Mouse (Mus musculus) thymus, adult 2 months (tissue): ENCODE measurements around the gene Tshz2. TPM values are rescaled to one million over a fixed set of nuclear protein-coding genes. Genes with fewer than 3 reads are reported as not detected.

ENCODE experiments used
- DNase-seq: peaks from one replicate; pipeline ENCODE4 v3.0.0; 2021
- H3K27ac ChIP-seq: fragments of 200-500 bp; 2 replicates; pipeline ENCODE4 v1.5.1; 2012; ENCODE audit warnings: low read length, control low read depth; ENCODE audit not compliant: control insufficient read depth, insufficient read depth
- H3K27me3 ChIP-seq: fragments of 200-500 bp; 2 replicates; pipeline ENCODE4 v1.6.1; 2012; ENCODE audit warnings: mild to moderate bottlenecking, low read length, moderate library complexity, mixed read lengths; ENCODE audit not compliant: control insufficient read depth, insufficient read depth
- H3K36me3 ChIP-seq: fragments of 200-500 bp; 2 replicates; pipeline ENCODE4 v1.6.1; 2012; ENCODE audit warnings: mild to moderate bottlenecking, low read length, moderate library complexity; ENCODE audit not compliant: control insufficient read depth, insufficient read depth
- H3K4me1 ChIP-seq: fragments of 200-500 bp; replicated peaks from 2 replicates; pipeline ENCODE4 v1.6.1; 2012; ENCODE audit warnings: low read length; ENCODE audit not compliant: control insufficient read depth, insufficient read depth
- H3K4me3 ChIP-seq: fragments of 200-500 bp; 2 replicates; pipeline ENCODE4 v1.5.1; 2012; ENCODE audit warnings: mild to moderate bottlenecking, low read length, control low read depth, moderate library complexity; ENCODE audit not compliant: control insufficient read depth, insufficient read depth
- CTCF ChIP-seq: fragments of 200-500 bp; IDR thresholded peaks from 2 replicates; pipeline ENCODE4 v1.5.1; 2012; ENCODE audit warnings: mild to moderate bottlenecking, control low read depth, low read length, moderate library complexity, borderline replicate concordance; ENCODE audit not compliant: control insufficient read depth, poor library complexity, insufficient read depth; ENCODE audit errors: extremely low read depth
- POLR2A ChIP-seq: fragments of 200-500 bp; IDR thresholded peaks from 2 replicates; pipeline ENCODE4 v1.6.1; 2012; ENCODE audit warnings: mild to moderate bottlenecking, low read length, control low read depth, moderate library complexity; ENCODE audit not compliant: control insufficient read depth, poor library complexity, insufficient read depth; ENCODE audit errors: extremely low read depth
- WGBS: fragments of 180-500 bp; shearing (Covaris S2); methylation state at CpG from one replicate; pipeline ENCODE4 v1.1.7; 2018; 5-methylcytosine and 5-hydroxymethylcytosine counted together
- polyA plus RNA-seq: library from polyadenylated mRNA; depleted of rRNA; stranded (reverse); fragments of >200 nt; gene quantifications from 2 replicates; pipeline ENCODE4 v1.2.3, GENCODE M21; 2012

Gene Tshz2
- polyA plus RNA-seq, 1 experiment, result 2.5 TPM

GRCm38 (mm10) chr2:169995987-169996386 is 363.2 kb downstream of the Tshz2 start:
- Histone ChIP-seq H3K27me3 (no peaks in the 10 kb centered on the region), H3K4me1 (no peaks in the 10 kb centered on the region), H3K4me3 (no peak overlapping the region), H3K27ac (no peak overlapping the region), H3K36me3 (no peaks in the 10 kb centered on the region)
- TF ChIP-seq CTCF (no peak), POLR2A (no peak)
- DNase-seq, result no peak
- WGBS, result 50% methylated on average over 12 of the region's 12 CpGs

GRCm38 (mm10) chr2:169996501-169997237 is 363.9 kb downstream of the Tshz2 start:
- no peak for DNase-seq
- H3K27me3 ChIP-seq, result no peaks in the 10 kb centered on the region
- no peak overlapping the region for H3K4me3 ChIP-seq
- no peaks in the 10 kb centered on the region for H3K36me3 ChIP-seq
- WGBS, result 67% methylated on average over 16 of the region's 16 CpGs
- no peak for TF ChIP-seq CTCF
- TF ChIP-seq POLR2A, result no peak
- no peaks in the 10 kb centered on the region for H3K4me1 ChIP-seq
- H3K27ac ChIP-seq, result no peak overlapping the region

- H3K4me3 ChIP-seq, result no peak overlapping the region
- no peaks in the 10 kb centered on the region for H3K36me3 ChIP-seq
- WGBS, result 84% methylated on average over 16 of the region's 16 CpGs
- H3K27me3 ChIP-seq, result no peaks in the 10 kb centered on the region
- H3K4me1 ChIP-seq, result no peaks in the 10 kb centered on the region
- TF ChIP-seq CTCF (no peak), POLR2A (no peak)
- DNase-seq, result no peak
- no peak overlapping the region for H3K27ac ChIP-seq
Measured at GRCm38 (mm10) chr2:169997276-169998049, 364.6 kb downstream of the Tshz2 start.

GRCm38 (mm10) chr2:169998878-169999337 is 366.1 kb downstream of the Tshz2 start:
- H3K27me3 ChIP-seq, result no peaks in the 10 kb centered on the region
- 86% methylated on average over 11 of the region's 11 CpGs for WGBS
- H3K27ac ChIP-seq, result no peak overlapping the region
- H3K4me3 ChIP-seq, result no peak overlapping the region
- no peak for TF ChIP-seq POLR2A
- no peak for TF ChIP-seq CTCF
- no peaks in the 10 kb centered on the region for H3K36me3 ChIP-seq
- no peak for DNase-seq
- H3K4me1 ChIP-seq, result no peaks in the 10 kb centered on the region

GRCm38 (mm10) chr2:170002594-170003504 is 370.0 kb downstream of the Tshz2 start:
- no peak overlapping the region for H3K4me3 ChIP-seq

GRCm38 (mm10) chr2:170003666-170004065 is 370.9 kb downstream of the Tshz2 start:
- no peak overlapping the region for H3K27ac ChIP-seq
- 87% methylated on average over 8 of the region's 8 CpGs for WGBS
- H3K4me1 ChIP-seq, result no peaks in the 10 kb centered on the region
- no peaks in the 10 kb centered on the region for H3K27me3 ChIP-seq
- no peaks in the 10 kb centered on the region for H3K36me3 ChIP-seq
- TF ChIP-seq POLR2A, result no peak
- no peak for TF ChIP-seq CTCF
- no peak overlapping the region for H3K4me3 ChIP-seq
- DNase-seq, result no peak

More at GRCm38 (mm10) chr2:170002594-170003504, 370.0 kb downstream of the Tshz2 start:
- WGBS, result 75% methylated on average over 25 of the region's 25 CpGs
- H3K27me3 ChIP-seq, result no peaks in the 10 kb centered on the region
- H3K4me1 ChIP-seq, result no peaks in the 10 kb centered on the region
- H3K27ac ChIP-seq, result no peak overlapping the region
- DNase-seq, result no peak
- H3K36me3 ChIP-seq, result no peaks in the 10 kb centered on the region
- TF ChIP-seq POLR2A (no peak), CTCF (no peak)

GRCm38 (mm10) chr2:170006829-170007228 is 374.0 kb downstream of the Tshz2 start:
- TF ChIP-seq CTCF (no peak), POLR2A (no peak)
- H3K27me3 ChIP-seq, result no peaks in the 10 kb centered on the region
- no peaks in the 10 kb centered on the region for H3K36me3 ChIP-seq
- no peaks in the 10 kb centered on the region for H3K4me1 ChIP-seq
- no peak overlapping the region for H3K4me3 ChIP-seq
- no peak for DNase-seq
- 89% methylated on average over 8 of the region's 8 CpGs for WGBS
- no peak overlapping the region for H3K27ac ChIP-seq
